8 mouse cellular contexts compared by ENCODE assay signal in genomic region chr7:80864831-80865230, GRCm38 (mm10). TPM values are rescaled to one million over a fixed set of nuclear protein-coding genes. Genes with fewer than 3 reads are reported as not detected.
A peak's percentile ranks its signal among the peaks of the same experiment; 100 is the strongest.
DNase-seq lines count a peak whose midpoint lies in the region; ATAC-seq and TF ChIP-seq lines count a peak whose summit lies in the region.

No protein-coding gene starts in this region.

- peak; percentile 64 for ATAC-seq in megakaryocyte, adult 5-6 weeks (ENCODE audit: poor library complexity, severe bottlenecking)

- H3K4me1 ChIP-seq in testis, adult 2 months (ENCODE audit: control insufficient read depth, insufficient read depth, low read length): no peaks in the 10 kb centered on the region; the same call in 1 of the 2 replicates

- H3K27ac ChIP-seq in testis, adult 2 months (ENCODE audit: control insufficient read depth, insufficient read depth, low read depth, low read length): peak overlapping the region; percentile 37; the same call in 1 of the 2 replicates

- TF ChIP-seq CTCF in testis, adult 2 months (IDR thresholded peaks at IDR 0.05; ENCODE audit: control insufficient read depth, insufficient read depth, insufficient replicate concordance, low read depth, low read length): no peak

- TF ChIP-seq POLR2A in testis, adult 2 months (IDR thresholded peaks at IDR 0.05; ENCODE audit: control insufficient read depth, low read depth, low read length): no peak

- peak overlapping the region; percentile 81 for H3K4me3 ChIP-seq in testis, adult 2 months (ENCODE audit: control insufficient read depth, low read depth, low read length)

- DNase-seq in adrenal gland, postnatal 14 days: peak; percentile 55
- no peak for DNase-seq in adrenal gland, postnatal 10 days
- DNase-seq in testis, postnatal 10 days (ENCODE audit: low spot score): no peak
- peak; percentile 75 for DNase-seq in thymus, postnatal 4 days
- no peak for DNase-seq in testis, postnatal 14 days (ENCODE audit: low spot score)
- DNase-seq in layer of hippocampus, adult 9-10 months (ENCODE audit: low spot score): no peak

- H3K27me3 ChIP-seq in testis, adult 2 months (ENCODE audit: control insufficient read depth, insufficient read depth, low read length): no peaks in the 10 kb centered on the region

- H3K36me3 ChIP-seq in testis, adult 2 months (ENCODE audit: control insufficient read depth, insufficient read depth, low read length): peaks cover 5% of the 10 kb centered on the region

RNA-seq across cellular contexts. Expression of gene Zscan2, which starts 4.1 kb away (rescaled TPM):
- total RNA-seq in adrenal gland, postnatal 14 days (2021): 4.9 and 8.3 TPM in 2 replicates
- 1 to 10 TPM; 6.5 to 6.8 TPM for total RNA-seq in adrenal gland, postnatal 10 days (2021)
- polyA plus RNA-seq in testis, adult 2 months (2012; rRNA removed): 35.8 and 41.0 TPM in 2 replicates
- total RNA-seq in megakaryocyte, adult 5-6 weeks (2015): 1.6 and 2.0 TPM in 2 replicates
- total RNA-seq in megakaryocyte, adult 5-6 weeks (2017): 1.5 and 2.9 TPM in 2 replicates

RNA-seq across cellular contexts. Expression of gene Wdr73, which starts 36.2 kb away (rescaled TPM):
- total RNA-seq in adrenal gland, postnatal 14 days (2021): 21.0 and 24.9 TPM in 2 replicates
- total RNA-seq in adrenal gland, postnatal 10 days (2021): 10 to 100 TPM; 24.9 to 27.1 TPM
- 16.5 and 16.9 TPM in 2 replicates for polyA plus RNA-seq in testis, adult 2 months (2012; rRNA removed)
- total RNA-seq in megakaryocyte, adult 5-6 weeks (2015): 5.8 and 6.0 TPM in 2 replicates
- total RNA-seq in megakaryocyte, adult 5-6 weeks (2017): 6.4 and 9.7 TPM in 2 replicates

RNA-seq across cellular contexts. Expression of gene Iqgap1, which starts 39.1 kb away (rescaled TPM):
- total RNA-seq in adrenal gland, postnatal 14 days (2021): 70.0 and 95.3 TPM in 2 replicates
- total RNA-seq in adrenal gland, postnatal 10 days (2021): 10 to 100 TPM; 76.2 to 86.8 TPM
- polyA plus RNA-seq in testis, adult 2 months (2012; rRNA removed): 30.6 and 35.5 TPM in 2 replicates
- total RNA-seq in megakaryocyte, adult 5-6 weeks (2015): 246 and 291 TPM in 2 replicates
- total RNA-seq in megakaryocyte, adult 5-6 weeks (2017): 287 and 303 TPM in 2 replicates

RNA-seq across cellular contexts. Expression of gene Nmb, which starts 40.0 kb away (rescaled TPM):
- 3.6 and 5.9 TPM in 2 replicates for total RNA-seq in adrenal gland, postnatal 14 days (2021)
- total RNA-seq in adrenal gland, postnatal 10 days (2021): 1 to 10 TPM; 4.0 to 4.7 TPM
- polyA plus RNA-seq in testis, adult 2 months (2012; rRNA removed): 12.1 and 13.2 TPM in 2 replicates
- total RNA-seq in megakaryocyte, adult 5-6 weeks (2015): 6.1 and 9.2 TPM in 2 replicates
- total RNA-seq in megakaryocyte, adult 5-6 weeks (2017): 0.59 and 1.3 TPM in 2 replicates

Comparison
In these comparisons a context has a peak if more than half of its experiments do, and no peak if none do; other contexts are left out.
1. DNase-seq: peak in adrenal gland, postnatal 14 days (single experiment) and thymus, postnatal 4 days (single experiment); none in adrenal gland, postnatal 10 days (single experiment), testis, postnatal 10 days (single experiment), testis, postnatal 14 days (single experiment) and layer of hippocampus, adult 9-10 months (single experiment).